ENCODE assay signal across 8 mouse cellular contexts in genomic region chr8:84042066-84042947, GRCm38 (mm10). TPM values are rescaled to one million over a fixed set of nuclear protein-coding genes. Genes with fewer than 3 reads are reported as not detected.
DNase-seq lines count a peak whose midpoint lies in the region; ATAC-seq lines count a peak whose summit lies in the region.

Gene Il27ra (minus strand): TSS chr8:84042589.

- 5% methylated on average over 40 of the region's 40 CpGs for WGBS in embryonic facial prominence, embryonic 12.5 days
- WGBS in heart, embryonic 10.5 days = 2% methylated on average over 40 of the region's 40 CpGs
- WGBS in neural tube, embryonic 13.5 days = 5% methylated on average over 40 of the region's 40 CpGs

- H3K27ac ChIP-seq in embryonic facial prominence, embryonic 12.5 days = no peak within 1 kb of the TSS
- H3K27ac ChIP-seq in heart, embryonic 10.5 days = peak within 1 kb of the TSS; percentile 50; the same call in 1 of the 2 replicates
- H3K27ac ChIP-seq in neural tube, embryonic 13.5 days (replicated peaks) = no peak within 1 kb of the TSS

- peak within 1 kb of the TSS; percentile 37 for H3K4me3 ChIP-seq in embryonic facial prominence, embryonic 12.5 days
- peak within 1 kb of the TSS; percentile 61 for H3K4me3 ChIP-seq in heart, embryonic 10.5 days
- peak within 1 kb of the TSS; percentile 29 for H3K4me3 ChIP-seq in neural tube, embryonic 13.5 days

- no peak for ATAC-seq in embryonic facial prominence, embryonic 12.5 days (ENCODE audit: insufficient number of reproducible peaks, insufficient read depth, low FRiP score, low TSS enrichment)
- ATAC-seq in neural tube, embryonic 13.5 days (ENCODE audit: low read depth) = peak; percentile 24; the same call in 1 of the 2 replicates

- no peaks in the 10 kb centered on the region for H3K9me3 ChIP-seq in embryonic facial prominence, embryonic 12.5 days
- H3K9me3 ChIP-seq in heart, embryonic 10.5 days = no peaks in the 10 kb centered on the region
- no peaks in the 10 kb centered on the region for H3K9me3 ChIP-seq in neural tube, embryonic 13.5 days

- peak within 1 kb of the TSS; percentile 49 for H3K9ac ChIP-seq in embryonic facial prominence, embryonic 12.5 days
- peak within 1 kb of the TSS; percentile 53 for H3K9ac ChIP-seq in neural tube, embryonic 13.5 days

- peak; percentile 35 to 55 for DNase-seq in urinary bladder, adult 18-20 months (ENCODE audit: low spot score in 2 of 2)
- no peak for DNase-seq in urinary bladder, postnatal 10 days (ENCODE audit: low spot score)
- DNase-seq in heart, embryonic 10.5 days (ENCODE audit: low spot score) = peak; percentile 87
- peak; percentile 50 to 71 for DNase-seq in kidney, adult 8-10 months
- DNase-seq in lung, adult 18-20 months = peak; percentile 61 to 69
- peak; percentile 60 for DNase-seq in testis, postnatal 14 days (ENCODE audit: low spot score)

- H3K27me3 ChIP-seq in embryonic facial prominence, embryonic 12.5 days = peaks cover 61% of the 10 kb centered on the region
- H3K27me3 ChIP-seq in heart, embryonic 10.5 days (ENCODE audit: insufficient read depth, poor library complexity, severe bottlenecking) = peaks cover 74% of the 10 kb centered on the region
- H3K27me3 ChIP-seq in neural tube, embryonic 13.5 days = peaks cover 72% of the 10 kb centered on the region

- H3K4me2 ChIP-seq in embryonic facial prominence, embryonic 12.5 days (replicated peaks) = peak within 1 kb of the TSS; percentile 76
- H3K4me2 ChIP-seq in neural tube, embryonic 13.5 days = peak within 1 kb of the TSS; percentile 59

- no peaks in the 10 kb centered on the region for H3K36me3 ChIP-seq in embryonic facial prominence, embryonic 12.5 days
- H3K36me3 ChIP-seq in heart, embryonic 10.5 days = no peaks in the 10 kb centered on the region
- H3K36me3 ChIP-seq in neural tube, embryonic 13.5 days = no peaks in the 10 kb centered on the region

- peaks cover 15% of the 10 kb centered on the region for H3K4me1 ChIP-seq in embryonic facial prominence, embryonic 12.5 days
- H3K4me1 ChIP-seq in heart, embryonic 10.5 days = peaks cover 25% of the 10 kb centered on the region
- H3K4me1 ChIP-seq in neural tube, embryonic 13.5 days (replicated peaks) = peaks cover 22% of the 10 kb centered on the region

RNA-seq across cellular contexts. Expression of gene Il27ra, which starts in this region (rescaled TPM):
- 0.81 and 0.99 TPM in 2 replicates for polyA plus RNA-seq in embryonic facial prominence, embryonic 12.5 days (2016; fragmentation: Nextera tagmentation; extraction: Ambion mirVana)
- polyA plus RNA-seq in heart, embryonic 10.5 days (2016; fragmentation: Nextera tagmentation; extraction: Ambion mirVana) = 1.4 and 2.6 TPM in 2 replicates
- 0.43 and 0.56 TPM in 2 replicates for polyA plus RNA-seq in neural tube, embryonic 13.5 days (2015; fragmentation: Nextera tagmentation; extraction: Ambion mirVana)

Comparison
In these comparisons a context has a peak if more than half of its experiments do, and no peak if none do; other contexts are left out.
1. Peak in ATAC-seq, H3K4me3 ChIP-seq, H3K9ac ChIP-seq and H3K4me2 ChIP-seq in neural tube, embryonic 13.5 days; RNA of the gene not detected or under 1 TPM.